Mouse (Mus musculus): ENCODE measurements around the gene 1700001C19Rik.

The 1700001C19Rik gene

GRCm38 (mm10) chr17:47462728-47463388 lies 25.7 kb upstream of the 1700001C19Rik start:
- no peak for DNase-seq (ENCODE audit: low read depth in 1 of 2, low spot score in 2 of 2)

GRCm38 (mm10) chr17:47462209-47462608 lies 25.0 kb upstream of the 1700001C19Rik start:
- no peak for DNase-seq (ENCODE audit: low read depth in 1 of 2, low spot score in 2 of 2)

GRCm38 (mm10) chr17:47461688-47462087 lies 24.5 kb upstream of the 1700001C19Rik start:
- DNase-seq (ENCODE audit: low read depth in 1 of 2, low spot score in 2 of 2) = no peak

- no peak for DNase-seq (ENCODE audit: low read depth in 1 of 2, low spot score in 2 of 2)
Observed at GRCm38 (mm10) chr17:47459341-47459919, 22.3 kb upstream of the 1700001C19Rik start.

- no peak for DNase-seq (ENCODE audit: low read depth in 1 of 2, low spot score in 2 of 2)
Observed at GRCm38 (mm10) chr17:47458936-47459335, 21.8 kb upstream of the 1700001C19Rik start.

- DNase-seq (ENCODE audit: low read depth in 1 of 2, low spot score in 2 of 2) = no peak
Observed at GRCm38 (mm10) chr17:47458310-47458709, 21.1 kb upstream of the 1700001C19Rik start.

GRCm38 (mm10) chr17:47454675-47455074 lies 17.5 kb upstream of the 1700001C19Rik start:
- DNase-seq (ENCODE audit: low read depth in 1 of 2, low spot score in 2 of 2) = no peak

GRCm38 (mm10) chr17:47452886-47453285 lies 15.7 kb upstream of the 1700001C19Rik start:
- DNase-seq (ENCODE audit: low read depth in 1 of 2, low spot score in 2 of 2) = no peak

- DNase-seq (ENCODE audit: low read depth in 1 of 2, low spot score in 2 of 2) = no peak
Observed at GRCm38 (mm10) chr17:47450880-47451565, 13.8 kb upstream of the 1700001C19Rik start.

GRCm38 (mm10) chr17:47450239-47450638 lies 13.1 kb upstream of the 1700001C19Rik start:
- no peak for DNase-seq (ENCODE audit: low read depth in 1 of 2, low spot score in 2 of 2)

- DNase-seq (ENCODE audit: low read depth in 1 of 2, low spot score in 2 of 2) = no peak
Observed at GRCm38 (mm10) chr17:47449432-47449831, 12.3 kb upstream of the 1700001C19Rik start.

GRCm38 (mm10) chr17:47448523-47449372 lies 11.6 kb upstream of the 1700001C19Rik start:
- DNase-seq (ENCODE audit: low read depth in 1 of 2, low spot score in 2 of 2) = no peak

GRCm38 (mm10) chr17:47446561-47446960 lies 9.4 kb upstream of the 1700001C19Rik start:
- DNase-seq (ENCODE audit: low read depth in 1 of 2, low spot score in 2 of 2) = no peak

GRCm38 (mm10) chr17:47446025-47446424 lies 8.8 kb upstream of the 1700001C19Rik start:
- DNase-seq (ENCODE audit: low read depth in 1 of 2, low spot score in 2 of 2) = no peak

- DNase-seq (ENCODE audit: low read depth in 1 of 2, low spot score in 2 of 2) = no peak
Observed at GRCm38 (mm10) chr17:47445518-47445917, 8.3 kb upstream of the 1700001C19Rik start.

- no peak for DNase-seq (ENCODE audit: low read depth in 1 of 2, low spot score in 2 of 2)
Observed at GRCm38 (mm10) chr17:47444113-47444512, 6.9 kb upstream of the 1700001C19Rik start.

- no peak for DNase-seq (ENCODE audit: low read depth in 1 of 2, low spot score in 2 of 2)
Observed at GRCm38 (mm10) chr17:47442271-47442670, 5.1 kb upstream of the 1700001C19Rik start.

GRCm38 (mm10) chr17:47441296-47442051 lies 4.3 kb upstream of the 1700001C19Rik start:
- DNase-seq (ENCODE audit: low read depth in 1 of 2, low spot score in 2 of 2) = peak in 1 of 2 experiments; percentile 6

- DNase-seq (ENCODE audit: low read depth in 1 of 2, low spot score in 2 of 2) = no peak
Observed at GRCm38 (mm10) chr17:47440359-47440890, 3.2 kb upstream of the 1700001C19Rik start.

- no peak for DNase-seq (ENCODE audit: low read depth in 1 of 2, low spot score in 2 of 2)
Observed at GRCm38 (mm10) chr17:47439396-47440028, 2.3 kb upstream of the 1700001C19Rik start.
